Mouse (Mus musculus) gastrocnemius, adult 2 months (tissue): ENCODE results near the gene Cyb5r3. TPM values are rescaled to one million over a fixed set of nuclear protein-coding genes. Genes with fewer than 3 reads are reported as not detected.

Experiments
- DNase-seq: peaks from one replicate; pipeline ENCODE4 v3.0.0; 2022
- H3K27ac ChIP-seq: fragments of 200-600 bp; 2 replicates; pipeline ENCODE4 v1.8.1; 2022; ENCODE audit warnings: mild to moderate bottlenecking
- H3K4me3 ChIP-seq: fragments of 200-600 bp; 2 replicates; pipeline ENCODE4 v1.8.1; 2022; ENCODE audit warnings: mild to moderate bottlenecking, moderate library complexity
- CTCF ChIP-seq: fragments of 200-600 bp; IDR thresholded peaks from 2 replicates; pipeline ENCODE4 v1.8.1; 2022; ENCODE audit warnings: antibody characterized with exemption, mild to moderate bottlenecking, moderate library complexity
- intact Hi-C: fragments of 180-260 bp; cut with DNase I; formaldehyde crosslinking; loops from one replicate; pipeline ENCODE4 v1.15.1; 2025
- total RNA-seq, 2 experiments: library from RNA; stranded (reverse); gene quantifications; 2 replicates each; pipeline ENCODE4 v1.2.3; 2021

The Cyb5r3 gene
- total RNA-seq, 2 experiments from 2014 or later = 39.2 to 43.1 TPM

- peak; percentile 87 for TF ChIP-seq CTCF
- H3K4me3 ChIP-seq = no peak overlapping the region
- H3K27ac ChIP-seq = peak overlapping the region; percentile 63
- intact Hi-C loops = loop anchor here (2.0 to 5.0 kb wide), 3 partner anchors 16 to 360 kb away; partner anchors contain the start of gene Cyb5r3
- peak; percentile 77 for DNase-seq
Observed at GRCm38 (mm10) chr15:83156929-83157666, 15.3 kb downstream of the Cyb5r3 start.

- DNase-seq = no peak
- intact Hi-C loops = loop anchor here (2.0 to 5.0 kb wide), 3 partner anchors 17 to 361 kb away; partner anchors contain the start of gene Cyb5r3
- Histone ChIP-seq H3K27ac (peak overlapping the region; percentile 63), H3K4me3 (no peak overlapping the region)
- no peak for TF ChIP-seq CTCF
Observed at GRCm38 (mm10) chr15:83155672-83156419, 16.5 kb downstream of the Cyb5r3 start.

GRCm38 (mm10) chr15:83154309-83154708 is 18.1 kb downstream of the Cyb5r3 start:
- Histone ChIP-seq H3K4me3 (no peak overlapping the region), H3K27ac (no peak overlapping the region)
- DNase-seq = no peak
- intact Hi-C loops = no loop called here
- TF ChIP-seq CTCF = no peak

GRCm38 (mm10) chr15:83150694-83151093 is 21.7 kb downstream of the Cyb5r3 start:
- no peak for TF ChIP-seq CTCF
- intact Hi-C loops = no loop called here
- Histone ChIP-seq H3K27ac (0 out of 2 replicates have a peak overlapping the region, but pooled peaks have one; percentile 40), H3K4me3 (no peak overlapping the region)
- no peak for DNase-seq

- peak overlapping the region; percentile 85 for H3K4me3 ChIP-seq
- intact Hi-C loops = no loop called here
Observed at GRCm38 (mm10) chr15:83150073-83150442, 22.3 kb downstream of the Cyb5r3 start.

GRCm38 (mm10) chr15:83149196-83150072 is 23.0 kb downstream of the Cyb5r3 start, which contains the start of gene Poldip3:
Gene Poldip3 (minus strand): TSS chr15:83149384.
- peak within 1 kb of the TSS; percentile 98 for H3K27ac ChIP-seq
- H3K4me3 ChIP-seq = peak within 1 kb of the TSS; percentile 85
- TF ChIP-seq CTCF = no peak
- intact Hi-C loops = loop anchor here (2.0 kb wide), 1 partner anchor 23 kb away; the partner anchor contains the start of gene Cyb5r3
- peak; percentile 99 for DNase-seq

More at GRCm38 (mm10) chr15:83150073-83150442, 22.3 kb downstream of the Cyb5r3 start:
- DNase-seq = no peak
- H3K27ac ChIP-seq = peak overlapping the region; percentile 98
- TF ChIP-seq CTCF = no peak

GRCm38 (mm10) chr15:83148801-83149195 is 23.6 kb downstream of the Cyb5r3 start:
- peak; percentile 90 for DNase-seq
- TF ChIP-seq CTCF = no peak
- Histone ChIP-seq H3K27ac (peak overlapping the region; percentile 98), H3K4me3 (peak overlapping the region; percentile 85)
- intact Hi-C loops = loop anchor here (2.0 kb wide), 1 partner anchor 24 kb away; the partner anchor contains the start of gene Cyb5r3

- intact Hi-C loops = loop anchor here (2.0 kb wide), 1 partner anchor 24 kb away; the partner anchor contains the start of gene Cyb5r3
- no peak for TF ChIP-seq CTCF
- Histone ChIP-seq H3K27ac (peak overlapping the region; percentile 98), H3K4me3 (peak overlapping the region; percentile 85)
- no peak for DNase-seq
Observed at GRCm38 (mm10) chr15:83148395-83148794, 24.0 kb downstream of the Cyb5r3 start.

- Histone ChIP-seq H3K27ac (no peak overlapping the region), H3K4me3 (no peak overlapping the region)
- intact Hi-C loops = no loop called here
- no peak for DNase-seq
- no peak for TF ChIP-seq CTCF
Observed at GRCm38 (mm10) chr15:83145541-83145940, 26.9 kb downstream of the Cyb5r3 start.

- intact Hi-C loops = no loop called here
- Histone ChIP-seq H3K27ac (peak overlapping the region; percentile 74), H3K4me3 (no peak overlapping the region)
- TF ChIP-seq CTCF = no peak
- no peak for DNase-seq
Observed at GRCm38 (mm10) chr15:83142861-83143260, 29.5 kb downstream of the Cyb5r3 start.

- intact Hi-C loops = no loop called here
- Histone ChIP-seq H3K27ac (no peak overlapping the region), H3K4me3 (no peak overlapping the region)
- no peak for TF ChIP-seq CTCF
- DNase-seq = no peak
Observed at GRCm38 (mm10) chr15:83135654-83136053, 36.7 kb downstream of the Cyb5r3 start.

GRCm38 (mm10) chr15:83134671-83135070 is 37.7 kb downstream of the Cyb5r3 start:
- H3K4me3 ChIP-seq = no peak overlapping the region
- DNase-seq = peak; percentile 86

More at GRCm38 (mm10) chr15:83134671-83135070, 37.7 kb downstream of the Cyb5r3 start:
- intact Hi-C loops = no loop called here
- TF ChIP-seq CTCF = no peak
- H3K27ac ChIP-seq = peak overlapping the region; percentile 31; the same call in 1 of the 2 replicates
